Mouse (Mus musculus) heart, postnatal 0 days (tissue): ENCODE data around the gene Chn1.

ENCODE experiments used
- CTCF ChIP-seq: IDR thresholded peaks from 2 replicates; pipeline ENCODE4 v1.5.1; 2016; ENCODE audit warnings: antibody characterized with exemption, control low read depth, low read depth
- EP300 ChIP-seq: IDR thresholded peaks from 2 replicates; pipeline ENCODE4 v1.6.1; 2016; ENCODE audit warnings: antibody characterized with exemption, low read depth

GRCm38 (mm10) chr2:73607146-73607545 is 168.0 kb downstream of the Chn1 start:
- TF ChIP-seq CTCF, result no peak
- TF ChIP-seq EP300, result no peak
